Mouse (Mus musculus) CH12.LX (cell line): Measurements from ENCODE around the gene Psenen.

ENCODE experiments used
- CTCF ChIP-seq, 2 experiments: IDR thresholded peaks in 1 of 2; conservative IDR thresholded peaks in 1 of 2; 2 replicates each; pipeline ENCODE4 v1.5.1; 2011 to 2012; ENCODE audit warnings: low read depth in 2 of 2, low read length in 2 of 2, improper control_type of control experiment in 1 of 2, inconsistent platforms in 1 of 2, mild to moderate bottlenecking in 1 of 2, moderate library complexity in 1 of 2
- E2F4 ChIP-seq: IDR thresholded peaks from 2 replicates; pipeline ENCODE4 v1.6.1; 2011; ENCODE audit warnings: low read depth, low read length, improper control_type of control experiment; ENCODE audit not compliant: insufficient replicate concordance
- EP300 ChIP-seq: IDR thresholded peaks from 2 replicates; pipeline ENCODE4 v1.6.1; 2011; ENCODE audit warnings: low read length, improper control_type of control experiment
- GABPA ChIP-seq: IDR thresholded peaks from 2 replicates; pipeline ENCODE4 v1.6.1; 2012; ENCODE audit warnings: low read depth, low read length, improper control_type of control experiment, inconsistent platforms; ENCODE audit not compliant: insufficient replicate concordance
- MEF2A ChIP-seq: IDR thresholded peaks from 2 replicates; pipeline ENCODE4 v1.6.1; 2014; ENCODE audit warnings: low read depth, mild to moderate bottlenecking, inconsistent platforms, low read length, improper control_type of control experiment, borderline replicate concordance
- MXI1 ChIP-seq: IDR thresholded peaks from 2 replicates; pipeline ENCODE4 v1.6.1; 2011; ENCODE audit warnings: mild to moderate bottlenecking, low read depth, low read length, improper control_type of control experiment
- MYC ChIP-seq: IDR thresholded peaks from 2 replicates; pipeline ENCODE4 v1.6.1; 2011; ENCODE audit warnings: low read depth, mild to moderate bottlenecking, improper control_type of control experiment, low read length
- NRF1 ChIP-seq: IDR thresholded peaks from 2 replicates; pipeline ENCODE4 v1.6.1; 2014; ENCODE audit warnings: low read depth, mild to moderate bottlenecking, inconsistent platforms, low read length, improper control_type of control experiment, moderate library complexity
- PAX5 ChIP-seq: IDR thresholded peaks from 2 replicates; pipeline ENCODE4 v1.6.1; 2012; ENCODE audit warnings: low read length, inconsistent platforms, mixed read lengths
- POLR2A ChIP-seq: IDR thresholded peaks from 2 replicates; pipeline ENCODE4 v1.6.1; 2011; ENCODE audit warnings: low read depth, mild to moderate bottlenecking, improper control_type of control experiment, low read length
- POLR2AphosphoS2 ChIP-seq: IDR thresholded peaks from 2 replicates; pipeline ENCODE4 v1.6.1; 2011; ENCODE audit warnings: low read depth, low read length, improper control_type of control experiment
- RAD21 ChIP-seq: IDR thresholded peaks from 2 replicates; pipeline ENCODE4 v1.6.1; 2011; ENCODE audit warnings: low read depth, mild to moderate bottlenecking, low read length, improper control_type of control experiment, moderate library complexity
- SMC3 ChIP-seq: IDR thresholded peaks from 2 replicates; pipeline ENCODE4 v1.6.1; 2011; ENCODE audit warnings: low read depth, low read length, improper control_type of control experiment
- USF1 ChIP-seq: IDR thresholded peaks from 2 replicates; pipeline ENCODE4 v1.6.1; 2014; ENCODE audit warnings: low read depth, mild to moderate bottlenecking, inconsistent platforms, low read length, improper control_type of control experiment

- TF ChIP-seq NRF1, result no peak
- peak in 1 of 2 experiments; percentile 54; a peak in 2 of 4 replicates for TF ChIP-seq CTCF (conservative IDR thresholded peaks at IDR 0.05 in 1 of 2, IDR thresholded peaks at IDR 0.05 in 1 of 2; ENCODE audit: low read depth in 2 of 2, low read length in 2 of 2)
- no peak for TF ChIP-seq MXI1
- peak; percentile 85; the same call in 1 of the 2 replicates for TF ChIP-seq MYC
- TF ChIP-seq MEF2A, result no peak
- TF ChIP-seq SMC3, result no peak
- no peak for TF ChIP-seq POLR2AphosphoS2
- TF ChIP-seq PAX5, result no peak
- no peak; the same call in 1 of the 2 replicates for TF ChIP-seq GABPA
- TF ChIP-seq RAD21, result no peak; the same call in 1 of the 2 replicates
- no peak for TF ChIP-seq E2F4
- no peak for TF ChIP-seq POLR2A
- TF ChIP-seq EP300, result no peak
- TF ChIP-seq USF1, result no peak
Observed at GRCm38 (mm10) chr7:30551445-30552101, 11.9 kb downstream of the Psenen start.
